Mouse (Mus musculus) adrenal gland (tissue): ENCODE results near the gene Dapk1.

Source experiments
- intact Hi-C: fragments of 180-260 bp; cut with DNase I; formaldehyde crosslinking; loops from one replicate; pipeline ENCODE4 v1.15.1; 2025

The Dapk1 gene

GRCm38 (mm10) chr13:60662493-60663177 is 60.9 kb downstream of the Dapk1 start:
- intact Hi-C loops = no loop called here

GRCm38 (mm10) chr13:60664058-60664457 is 62.3 kb downstream of the Dapk1 start:
- intact Hi-C loops = no loop called here

GRCm38 (mm10) chr13:60664816-60665215 is 63.1 kb downstream of the Dapk1 start:
- intact Hi-C loops = no loop called here

GRCm38 (mm10) chr13:60665402-60665801 is 63.7 kb downstream of the Dapk1 start:
- intact Hi-C loops = no loop called here

GRCm38 (mm10) chr13:60668036-60668435 is 66.3 kb downstream of the Dapk1 start:
- intact Hi-C loops = no loop called here

GRCm38 (mm10) chr13:60670605-60671004 is 68.9 kb downstream of the Dapk1 start:
- intact Hi-C loops = no loop called here

GRCm38 (mm10) chr13:60671235-60671634 is 69.5 kb downstream of the Dapk1 start:
- intact Hi-C loops = no loop called here

- intact Hi-C loops = no loop called here
These were observed 70.5 kb downstream of the Dapk1 start for GRCm38 (mm10) chr13:60672287-60672686.

- intact Hi-C loops = no loop called here
These were observed 71.3 kb downstream of the Dapk1 start for GRCm38 (mm10) chr13:60672882-60673675.

GRCm38 (mm10) chr13:60674301-60674700 is 72.6 kb downstream of the Dapk1 start:
- intact Hi-C loops = no loop called here

GRCm38 (mm10) chr13:60674911-60675310 is 73.2 kb downstream of the Dapk1 start:
- intact Hi-C loops = no loop called here

GRCm38 (mm10) chr13:60675416-60675815 is 73.7 kb downstream of the Dapk1 start:
- intact Hi-C loops = no loop called here

- intact Hi-C loops = no loop called here
These were observed 77.2 kb downstream of the Dapk1 start for GRCm38 (mm10) chr13:60678912-60679311.

GRCm38 (mm10) chr13:60682714-60683695 is 81.3 kb downstream of the Dapk1 start:
- intact Hi-C loops = no loop called here

GRCm38 (mm10) chr13:60684050-60684760 is 82.5 kb downstream of the Dapk1 start:
- intact Hi-C loops = no loop called here

GRCm38 (mm10) chr13:60684806-60685205 is 83.1 kb downstream of the Dapk1 start:
- intact Hi-C loops = no loop called here

- intact Hi-C loops = no loop called here
These were observed 83.5 kb downstream of the Dapk1 start for GRCm38 (mm10) chr13:60685216-60685615.

- intact Hi-C loops = no loop called here
These were observed 84.4 kb downstream of the Dapk1 start for GRCm38 (mm10) chr13:60686024-60686663.

GRCm38 (mm10) chr13:60686967-60687366 is 85.2 kb downstream of the Dapk1 start:
- intact Hi-C loops = no loop called here

- intact Hi-C loops = no loop called here
These were observed 85.7 kb downstream of the Dapk1 start for GRCm38 (mm10) chr13:60687462-60687861.
